Mouse (Mus musculus): ENCODE data around the gene Dlgap1. TPM values are rescaled to one million over a fixed set of nuclear protein-coding genes. Genes with fewer than 3 reads are reported as not detected.

The Dlgap1 gene
- 1.1 and 1.6 TPM in 2 replicates for polyA plus RNA-seq (2014; fragmentation: Nextera tagmentation; extraction: Ambion mirVana)

GRCm38 (mm10) chr17:69969021-69969815, at the start of gene Dlgap1:
Dlgap1 (plus strand) TSS chr17:69969073.
- H3K27me3 ChIP-seq (replicated peaks; ENCODE audit: control insufficient read depth, insufficient read depth, low read length): peaks cover 34% of the 10 kb centered on the region
- 1% methylated on average over 102 of the region's 105 CpGs for WGBS

DNA sequence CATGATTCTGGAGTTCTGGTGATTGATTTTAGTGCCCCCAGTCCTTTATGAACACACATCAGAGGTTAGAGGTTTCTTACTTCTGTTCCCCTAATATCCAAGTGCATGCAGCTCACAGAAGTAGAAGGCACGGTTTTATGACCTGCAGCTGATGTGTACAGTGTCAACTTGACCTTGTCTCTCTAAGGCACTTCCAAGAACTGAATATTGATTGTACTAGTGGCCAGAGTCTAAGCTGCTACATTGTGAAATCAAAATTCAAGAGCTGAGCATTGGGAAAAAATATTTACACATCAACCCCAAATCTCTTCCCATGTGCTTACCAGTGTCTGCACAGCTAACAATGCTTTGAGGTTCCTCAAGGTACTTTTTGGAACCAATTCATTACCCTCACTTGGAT, 13.9 kb upstream of the Dlgap1 start:
- no peak for DNase-seq (ENCODE audit: low spot score)
- no peaks in the 10 kb centered on the region for H3K4me1 ChIP-seq (replicated peaks; ENCODE audit: control insufficient read depth, insufficient read depth, low read length)
- H3K36me3 ChIP-seq (ENCODE audit: control insufficient read depth, insufficient read depth, low read length): no peaks in the 10 kb centered on the region
- no peak for ATAC-seq (replicated peaks; ENCODE audit: low FRiP score)
- no peak overlapping the region for H3K9ac ChIP-seq (ENCODE audit: low read depth, low read length)
- 52% methylated on average over 1 of the region's 1 CpGs for WGBS
- no peak overlapping the region for H3K4me3 ChIP-seq (ENCODE audit: low read depth, low read length)
- H3K27ac ChIP-seq (ENCODE audit: low read depth, low read length): no peak overlapping the region
- H3K9me3 ChIP-seq (ENCODE audit: control insufficient read depth, low read length): no peaks in the 10 kb centered on the region
- H3K4me2 ChIP-seq: no peak overlapping the region
- no peaks in the 10 kb centered on the region for H3K27me3 ChIP-seq (replicated peaks; ENCODE audit: control insufficient read depth, insufficient read depth, low read length)

More at GRCm38 (mm10) chr17:69969021-69969815, at the start of gene Dlgap1:
- H3K9ac ChIP-seq (ENCODE audit: low read depth, low read length): no peak within 1 kb of the TSS
- no peaks in the 10 kb centered on the region for H3K9me3 ChIP-seq (ENCODE audit: control insufficient read depth, low read length)
- H3K36me3 ChIP-seq (ENCODE audit: control insufficient read depth, insufficient read depth, low read length): no peaks in the 10 kb centered on the region
- no peaks in the 10 kb centered on the region for H3K4me1 ChIP-seq (replicated peaks; ENCODE audit: control insufficient read depth, insufficient read depth, low read length)
- DNase-seq (ENCODE audit: low spot score) (peak; percentile 55), ATAC-seq (replicated peaks; ENCODE audit: low FRiP score) (peak; percentile 80)
- H3K4me3 ChIP-seq (ENCODE audit: low read depth, low read length): peak within 1 kb of the TSS; percentile 45
- H3K4me2 ChIP-seq: peak within 1 kb of the TSS; percentile 76
- H3K27ac ChIP-seq (ENCODE audit: low read depth, low read length): no peak within 1 kb of the TSS

DNA sequence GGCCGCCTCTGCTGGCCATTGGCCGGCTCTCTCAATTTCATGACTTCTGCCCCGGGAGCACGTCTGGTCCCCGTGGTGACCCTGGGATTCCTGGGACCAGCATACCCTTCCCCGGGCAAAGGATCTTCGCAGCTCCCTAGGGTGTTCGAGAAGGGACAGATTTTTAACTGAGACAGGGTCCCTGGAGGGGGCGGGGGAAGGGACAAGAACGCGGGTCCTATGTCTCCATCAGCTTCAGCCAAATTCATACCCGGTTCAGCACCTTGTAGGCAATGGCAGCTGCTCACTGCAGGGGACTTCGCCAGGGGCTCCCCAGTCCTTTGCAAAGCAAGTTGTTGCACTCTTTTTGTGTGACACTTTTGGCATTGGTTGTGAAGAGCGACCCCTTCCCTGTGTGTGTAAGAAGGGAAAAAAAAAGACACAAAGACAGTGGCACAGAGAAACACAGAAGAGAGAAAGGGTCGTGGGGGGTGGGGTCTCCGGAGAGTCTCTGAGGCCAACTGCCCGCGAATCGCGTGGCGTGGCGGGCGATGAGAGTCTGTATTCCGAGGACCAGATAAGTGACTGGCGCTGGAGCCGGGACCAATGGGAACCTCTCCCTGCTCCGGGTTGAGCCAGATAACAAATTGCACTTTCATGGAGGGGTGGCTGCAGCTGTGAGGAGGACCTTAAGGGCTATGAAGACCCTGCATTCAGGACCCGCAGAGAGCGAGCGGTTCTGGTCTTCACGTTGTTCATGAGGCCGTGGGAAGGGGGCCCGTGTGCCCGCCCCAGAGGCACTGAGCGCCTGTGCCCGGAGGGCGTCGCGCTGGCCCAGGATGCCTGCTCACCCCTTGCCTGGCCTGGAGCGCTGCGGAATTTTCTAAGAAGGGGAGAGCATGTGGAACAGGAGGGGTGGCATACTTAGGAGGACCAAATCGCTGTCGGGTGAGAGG, 1.2 kb downstream of the Dlgap1 start:
- peak; percentile 31 for DNase-seq (ENCODE audit: low spot score)
- Histone ChIP-seq H3K9ac (ENCODE audit: low read depth, low read length) (no peak overlapping the region), H3K27me3 (replicated peaks; ENCODE audit: control insufficient read depth, insufficient read depth, low read length) (peaks cover 34% of the 10 kb centered on the region), H3K9me3 (ENCODE audit: control insufficient read depth, low read length) (no peaks in the 10 kb centered on the region), H3K4me3 (ENCODE audit: low read depth, low read length) (peak overlapping the region; percentile 45), H3K4me1 (replicated peaks; ENCODE audit: control insufficient read depth, insufficient read depth, low read length) (no peaks in the 10 kb centered on the region), H3K36me3 (ENCODE audit: control insufficient read depth, insufficient read depth, low read length) (no peaks in the 10 kb centered on the region), H3K27ac (ENCODE audit: low read depth, low read length) (no peak overlapping the region), H3K4me2 (peak overlapping the region; percentile 76)
- peak; percentile 16; the same call in 1 of the 2 replicates for ATAC-seq (replicated peaks; ENCODE audit: low FRiP score)
- 5% methylated on average over 43 of the region's 43 CpGs for WGBS

DNA sequence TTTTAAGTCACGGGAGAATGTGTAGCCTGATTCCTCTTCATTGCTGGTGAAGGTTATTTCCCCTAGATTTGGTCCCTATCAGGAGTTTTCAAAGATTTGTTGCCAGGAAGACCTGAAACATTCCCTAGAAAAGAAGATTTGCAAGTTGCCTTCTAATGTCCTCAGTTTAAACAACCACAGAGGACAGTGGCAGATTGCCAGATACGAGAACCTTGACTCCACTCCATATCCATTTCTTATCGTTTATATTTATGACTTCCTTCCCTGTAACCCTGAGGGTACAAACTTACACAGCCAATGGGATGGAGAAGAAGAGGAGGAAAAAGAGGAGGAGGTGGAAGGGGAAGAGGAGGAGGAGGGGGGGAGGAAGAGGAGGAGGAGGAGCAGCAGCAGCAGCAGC, 4.2 kb downstream of the Dlgap1 start:
- ATAC-seq (replicated peaks; ENCODE audit: low FRiP score) (no peak), DNase-seq (ENCODE audit: low spot score) (no peak)
- H3K36me3 ChIP-seq (ENCODE audit: control insufficient read depth, insufficient read depth, low read length): no peaks in the 10 kb centered on the region
- no peaks in the 10 kb centered on the region for H3K9me3 ChIP-seq (ENCODE audit: control insufficient read depth, low read length)
- no peak overlapping the region for H3K4me2 ChIP-seq
- no peak overlapping the region for H3K27ac ChIP-seq (ENCODE audit: low read depth, low read length)
- no peak overlapping the region for H3K9ac ChIP-seq (ENCODE audit: low read depth, low read length)
- H3K27me3 ChIP-seq (replicated peaks; ENCODE audit: control insufficient read depth, insufficient read depth, low read length): peaks cover 33% of the 10 kb centered on the region
- H3K4me3 ChIP-seq (ENCODE audit: low read depth, low read length): no peak overlapping the region
- H3K4me1 ChIP-seq (replicated peaks; ENCODE audit: control insufficient read depth, insufficient read depth, low read length): no peaks in the 10 kb centered on the region
- WGBS: 69% methylated on average over 3 of the region's 3 CpGs

DNA sequence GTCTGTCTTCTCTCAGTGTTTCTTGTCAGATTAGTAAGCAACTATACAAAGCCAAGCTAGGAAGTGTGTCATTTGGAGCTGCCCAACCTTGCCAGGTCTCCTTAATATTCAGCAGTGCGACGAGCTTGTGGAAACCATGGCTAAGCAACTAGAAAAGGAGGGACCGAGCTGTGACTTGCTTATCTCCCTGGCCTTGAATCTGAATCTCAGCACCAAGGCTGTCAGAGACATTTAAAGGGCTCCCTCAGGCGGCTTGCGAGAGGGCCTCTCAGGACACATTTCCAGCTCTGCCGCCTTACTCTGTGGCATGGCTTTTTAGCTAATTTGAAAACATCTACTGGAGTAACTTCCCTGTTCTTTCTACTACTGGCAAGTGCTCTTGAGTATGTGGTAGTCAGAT, 5.1 kb downstream of the Dlgap1 start:
- DNase-seq (ENCODE audit: low spot score) (no peak), ATAC-seq (replicated peaks; ENCODE audit: low FRiP score) (no peak)
- 60% methylated on average over 6 of the region's 6 CpGs for WGBS
- Histone ChIP-seq H3K4me1 (replicated peaks; ENCODE audit: control insufficient read depth, insufficient read depth, low read length) (no peaks in the 10 kb centered on the region), H3K9ac (ENCODE audit: low read depth, low read length) (no peak overlapping the region), H3K4me2 (no peak overlapping the region), H3K36me3 (ENCODE audit: control insufficient read depth, insufficient read depth, low read length) (no peaks in the 10 kb centered on the region), H3K4me3 (ENCODE audit: low read depth, low read length) (no peak overlapping the region), H3K27ac (ENCODE audit: low read depth, low read length) (no peak overlapping the region), H3K9me3 (ENCODE audit: control insufficient read depth, low read length) (no peaks in the 10 kb centered on the region), H3K27me3 (replicated peaks; ENCODE audit: control insufficient read depth, insufficient read depth, low read length) (peaks cover 25% of the 10 kb centered on the region)

GRCm38 (mm10) chr17:69982236-69982923, 13.5 kb downstream of the Dlgap1 start:
- H3K4me2 ChIP-seq: no peak overlapping the region
- H3K4me3 ChIP-seq (ENCODE audit: low read depth, low read length): no peak overlapping the region
- no peak overlapping the region for H3K27ac ChIP-seq (ENCODE audit: low read depth, low read length)
- no peak overlapping the region for H3K9ac ChIP-seq (ENCODE audit: low read depth, low read length)
- H3K27me3 ChIP-seq (replicated peaks; ENCODE audit: control insufficient read depth, insufficient read depth, low read length): no peaks in the 10 kb centered on the region
- no peaks in the 10 kb centered on the region for H3K9me3 ChIP-seq (ENCODE audit: control insufficient read depth, low read length)
- DNase-seq (ENCODE audit: low spot score) (no peak), ATAC-seq (replicated peaks; ENCODE audit: low FRiP score) (no peak)
- WGBS: 58% methylated on average over 6 of the region's 6 CpGs
- no peaks in the 10 kb centered on the region for H3K4me1 ChIP-seq (replicated peaks; ENCODE audit: control insufficient read depth, insufficient read depth, low read length)
- no peaks in the 10 kb centered on the region for H3K36me3 ChIP-seq (ENCODE audit: control insufficient read depth, insufficient read depth, low read length)

GRCm38 (mm10) chr17:69996406-69996805, 27.5 kb downstream of the Dlgap1 start:
- no peak overlapping the region for H3K27ac ChIP-seq (ENCODE audit: low read depth, low read length)
- ATAC-seq (replicated peaks; ENCODE audit: low FRiP score): no peak
- 73% methylated on average over 2 of the region's 2 CpGs for whole genome bisulfite sequencing
- H3K27me3 ChIP-seq (replicated peaks; ENCODE audit: control insufficient read depth, insufficient read depth, low read length): no peaks in the 10 kb centered on the region
- H3K4me2 ChIP-seq: no peak overlapping the region
- no peaks in the 10 kb centered on the region for H3K36me3 ChIP-seq (ENCODE audit: control insufficient read depth, insufficient read depth, low read length)
- H3K4me3 ChIP-seq (ENCODE audit: low read depth, low read length): no peak overlapping the region
- no peak for DNase-seq (ENCODE audit: low spot score)
- H3K9ac ChIP-seq (ENCODE audit: low read depth, low read length): no peak overlapping the region
- H3K9me3 ChIP-seq (ENCODE audit: control insufficient read depth, low read length): no peaks in the 10 kb centered on the region
- no peaks in the 10 kb centered on the region for H3K4me1 ChIP-seq (replicated peaks; ENCODE audit: control insufficient read depth, insufficient read depth, low read length)

DNA sequence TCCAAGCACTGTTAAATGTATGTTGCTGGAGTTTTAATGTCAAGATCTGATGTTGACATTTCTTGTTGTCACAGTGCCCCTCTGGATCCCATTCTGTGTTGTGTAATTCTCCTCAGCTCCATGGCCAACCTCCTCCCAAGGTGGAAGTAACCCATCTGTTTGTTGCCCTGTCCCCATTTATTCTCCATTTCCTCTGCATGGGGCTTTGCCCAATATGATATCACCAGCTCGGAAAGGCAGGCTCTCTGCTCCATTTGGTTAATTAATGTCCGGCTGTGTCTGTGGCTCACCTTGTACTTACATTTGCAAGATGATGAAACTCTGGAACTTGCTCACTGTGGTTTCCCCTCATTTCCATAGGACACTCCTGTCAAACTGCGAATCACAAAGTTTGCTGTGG, 33.2 kb downstream of the Dlgap1 start:
- Histone ChIP-seq H3K9ac (ENCODE audit: low read depth, low read length) (no peak overlapping the region), H3K27ac (ENCODE audit: low read depth, low read length) (no peak overlapping the region), H3K36me3 (ENCODE audit: control insufficient read depth, insufficient read depth, low read length) (no peaks in the 10 kb centered on the region), H3K27me3 (replicated peaks; ENCODE audit: control insufficient read depth, insufficient read depth, low read length) (no peaks in the 10 kb centered on the region), H3K4me1 (replicated peaks; ENCODE audit: control insufficient read depth, insufficient read depth, low read length) (no peaks in the 10 kb centered on the region), H3K9me3 (ENCODE audit: control insufficient read depth, low read length) (no peaks in the 10 kb centered on the region), H3K4me2 (no peak overlapping the region), H3K4me3 (ENCODE audit: low read depth, low read length) (no peak overlapping the region)
- DNase-seq (ENCODE audit: low spot score) (no peak), ATAC-seq (replicated peaks; ENCODE audit: low FRiP score) (no peak)
- 82% methylated on average over 3 of the region's 3 CpGs for WGBS
